Mouse (Mus musculus) heart, embryonic 11.5 days (tissue): ENCODE results near the gene Syt7. TPM values are rescaled to one million over a fixed set of nuclear protein-coding genes. Genes with fewer than 3 reads are reported as not detected.
A peak's percentile ranks its signal among the peaks of the same experiment; 100 is the strongest.

Experiments
- ATAC-seq: fragments of 200-750 bp; cut with Nextera tagmentation; replicated peaks from 2 replicates; pipeline ENCODE4 v1.8.0; 2017; ENCODE audit warnings: moderate library complexity; ENCODE audit not compliant: insufficient number of reproducible peaks, low FRiP score, low TSS enrichment
- H3K27ac ChIP-seq: fragments of 300-500 bp; sonication (generic); 2 replicates; pipeline ENCODE4 v1.5.1; 2014; ENCODE audit warnings: mild to moderate bottlenecking, low read depth, low read length
- H3K27me3 ChIP-seq: fragments of 300-500 bp; sonication (generic); 2 replicates; pipeline ENCODE4 v1.6.1; 2014; ENCODE audit warnings: mild to moderate bottlenecking, low read length, mixed read lengths; ENCODE audit not compliant: control insufficient read depth, insufficient read depth
- H3K36me3 ChIP-seq: fragments of 300-500 bp; sonication (generic); 2 replicates; pipeline ENCODE4 v1.6.1; 2014; ENCODE audit warnings: mild to moderate bottlenecking, low read length, moderate library complexity, mixed read lengths; ENCODE audit not compliant: control insufficient read depth, insufficient read depth
- H3K4me1 ChIP-seq: fragments of 300-500 bp; sonication (generic); 2 replicates; pipeline ENCODE4 v1.6.1; 2014; ENCODE audit warnings: low read length; ENCODE audit not compliant: control insufficient read depth, insufficient read depth
- H3K4me2 ChIP-seq: fragments of 300-500 bp; sonication (generic); 2 replicates; pipeline ENCODE4 v1.6.1; 2014; ENCODE audit warnings: mild to moderate bottlenecking, moderate library complexity
- H3K4me3 ChIP-seq: fragments of 300-500 bp; sonication (generic); 2 replicates; pipeline ENCODE4 v1.5.1; 2014; ENCODE audit warnings: low read depth, low read length
- H3K9ac ChIP-seq: fragments of 300-500 bp; sonication (generic); 2 replicates; pipeline ENCODE4 v1.6.1; 2014; ENCODE audit warnings: mild to moderate bottlenecking, low read depth, low read length, moderate library complexity
- H3K9me3 ChIP-seq: fragments of 300-500 bp; sonication (generic); replicated peaks from 2 replicates; pipeline ENCODE4 v1.6.1; 2016; ENCODE audit warnings: low read length; ENCODE audit not compliant: control insufficient read depth
- WGBS: fragments of 180-500 bp; shearing (Covaris S2); extraction: QIAGEN DNeasy Blood & Tissue Kit; methylation state at CpG from one replicate; pipeline ENCODE4 v1.1.7; 2014; ENCODE audit not compliant: insufficient replicate concordance; 5-methylcytosine and 5-hydroxymethylcytosine counted together
- polyA plus RNA-seq: library from polyadenylated mRNA; unstranded; fragments of >200 nt; fragmentation: Nextera tagmentation; extraction: Ambion mirVana; gene quantifications from 2 replicates; pipeline ENCODE4 v1.2.1, GENCODE M21; 2014

Syt7 gene
- polyA plus RNA-seq, 1 experiment from 2014 or later: 1.2 TPM

DNA sequence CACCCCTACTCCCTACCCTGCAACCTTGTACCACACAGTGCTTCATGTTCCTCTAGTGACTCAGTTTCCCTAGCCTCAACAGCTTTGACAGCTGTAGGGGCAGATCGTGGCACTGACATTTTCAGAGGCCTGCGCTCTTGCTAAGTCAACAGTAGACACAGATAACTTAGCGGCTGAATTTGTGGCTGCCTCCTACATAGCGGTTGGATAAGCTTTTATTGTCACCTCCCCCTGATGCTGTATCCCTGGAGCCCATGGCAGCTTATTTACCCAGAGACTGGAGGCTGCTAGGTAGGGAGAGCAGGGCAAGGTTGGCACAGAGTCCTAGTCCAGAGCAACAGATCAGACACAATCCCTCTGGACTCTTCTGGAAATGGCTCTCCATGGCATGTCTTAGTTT is 19.0 kb upstream of the Syt7 start:
- ATAC-seq: no peak
- no peak overlapping the region for H3K9ac ChIP-seq
- H3K4me2 ChIP-seq: no peak overlapping the region
- peaks cover 9% of the 10 kb centered on the region; the same call in 1 of the 2 replicates for H3K27me3 ChIP-seq
- 64% methylated on average over 4 of the region's 4 CpGs for WGBS
- no peaks in the 10 kb centered on the region for H3K36me3 ChIP-seq
- no peak overlapping the region for H3K27ac ChIP-seq
- H3K9me3 ChIP-seq: no peaks in the 10 kb centered on the region
- H3K4me1 ChIP-seq: no peaks in the 10 kb centered on the region
- H3K4me3 ChIP-seq: no peak overlapping the region

DNA sequence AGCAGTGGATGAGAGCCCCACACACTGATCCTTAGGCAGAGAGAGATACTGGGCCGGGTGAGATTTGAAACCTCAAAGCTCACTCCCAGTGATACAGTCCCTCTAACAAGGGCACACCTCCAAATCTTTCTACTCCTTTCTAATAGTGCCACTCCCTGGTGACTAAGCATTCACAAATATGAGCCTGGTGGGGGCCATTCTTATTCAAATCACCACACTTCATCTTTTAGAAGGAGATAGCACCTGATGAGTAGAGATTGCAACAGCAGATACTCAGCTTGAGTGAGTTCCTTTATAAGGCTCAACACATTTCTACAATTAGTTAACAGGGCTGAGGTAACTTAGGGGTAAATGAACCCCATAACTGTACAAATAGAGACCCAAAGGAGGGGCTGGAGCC is 15.7 kb upstream of the Syt7 start:
- 45% methylated on average over 1 of the region's 1 CpGs for WGBS
- Histone ChIP-seq H3K9ac (no peak overlapping the region), H3K4me1 (no peaks in the 10 kb centered on the region), H3K9me3 (no peaks in the 10 kb centered on the region), H3K36me3 (no peaks in the 10 kb centered on the region), H3K4me2 (no peak overlapping the region), H3K4me3 (no peak overlapping the region), H3K27me3 (peaks cover 11% of the 10 kb centered on the region), H3K27ac (no peak overlapping the region)
- ATAC-seq: no peak

DNA sequence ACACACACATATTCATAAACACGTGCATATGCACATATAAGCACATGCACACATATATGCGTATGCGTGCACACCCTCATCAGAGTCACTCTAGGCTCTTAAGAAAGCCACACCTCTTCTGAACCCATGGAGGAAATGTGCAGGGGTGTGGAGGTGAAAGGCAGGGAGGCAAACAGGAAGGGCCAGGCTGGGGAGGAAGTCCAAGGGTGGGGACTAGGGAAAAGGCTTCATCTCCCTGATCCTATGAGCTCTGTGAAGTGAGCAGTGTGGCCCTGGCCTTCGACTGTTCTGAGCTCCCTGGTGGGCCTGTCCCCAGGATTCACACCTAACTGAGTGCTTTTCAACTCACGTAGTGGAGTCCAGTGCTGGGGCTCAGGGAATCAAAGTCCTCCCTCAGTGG is 13.6 kb upstream of the Syt7 start:
- WGBS: 57% methylated on average over 5 of the region's 5 CpGs
- no peak for ATAC-seq
- H3K4me2 ChIP-seq: no peak overlapping the region
- no peak overlapping the region for H3K27ac ChIP-seq
- no peak overlapping the region for H3K9ac ChIP-seq
- no peaks in the 10 kb centered on the region for H3K4me1 ChIP-seq
- H3K4me3 ChIP-seq: no peak overlapping the region
- H3K9me3 ChIP-seq: no peaks in the 10 kb centered on the region; the same call in 1 of the 2 replicates
- H3K36me3 ChIP-seq: no peaks in the 10 kb centered on the region
- peaks cover 14% of the 10 kb centered on the region for H3K27me3 ChIP-seq

DNA sequence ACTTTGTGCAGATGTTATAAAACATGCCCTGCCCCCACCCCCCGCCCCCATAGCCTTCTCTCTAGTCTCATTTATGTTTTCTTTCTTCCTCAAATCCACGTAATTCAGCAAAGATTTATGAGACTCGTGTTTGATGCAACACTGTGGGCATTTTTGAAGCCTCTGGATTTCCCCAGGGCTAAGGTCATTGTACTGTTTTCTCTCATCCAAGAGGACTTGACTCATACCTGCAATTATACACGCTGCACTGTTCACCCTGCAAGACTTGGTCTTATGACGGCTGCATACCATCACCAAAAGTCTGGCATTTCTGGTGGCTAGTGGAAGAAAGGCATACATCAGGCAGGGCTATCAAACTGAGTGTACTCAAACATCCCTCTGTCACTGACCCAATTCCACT is 8.9 kb upstream of the Syt7 start:
- Histone ChIP-seq H3K9ac (no peak overlapping the region), H3K36me3 (no peaks in the 10 kb centered on the region), H3K27me3 (peaks cover 37% of the 10 kb centered on the region), H3K4me3 (no peak overlapping the region), H3K4me2 (no peak overlapping the region), H3K27ac (no peak overlapping the region), H3K9me3 (no peaks in the 10 kb centered on the region; the same call in 1 of the 2 replicates), H3K4me1 (no peaks in the 10 kb centered on the region)
- WGBS: 79% methylated on average over 5 of the region's 5 CpGs
- no peak for ATAC-seq

DNA sequence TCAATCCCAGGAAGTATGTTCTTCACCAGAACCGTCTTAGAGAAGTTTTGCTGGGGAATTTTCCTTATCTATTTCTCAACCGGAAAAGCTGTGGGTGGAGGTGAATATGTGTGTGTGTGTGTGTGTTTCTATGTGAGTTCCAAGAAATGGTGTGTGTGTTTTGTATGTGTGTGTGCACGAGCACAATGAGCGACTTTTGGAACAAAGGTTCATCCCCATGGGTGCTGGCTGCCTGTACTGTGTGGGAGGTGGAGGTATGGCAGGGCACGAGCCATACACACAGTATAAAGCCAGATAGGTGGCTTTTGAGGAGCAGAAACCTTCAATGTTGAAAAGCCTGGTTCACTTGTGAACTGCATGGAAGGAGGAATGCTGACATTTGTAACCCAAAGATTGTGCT is 1.2 kb upstream of the Syt7 start:
- Histone ChIP-seq H3K9ac (no peak overlapping the region), H3K4me2 (no peak overlapping the region), H3K27me3 (peaks cover 63% of the 10 kb centered on the region), H3K4me3 (no peak overlapping the region), H3K36me3 (no peaks in the 10 kb centered on the region), H3K27ac (no peak overlapping the region), H3K9me3 (no peaks in the 10 kb centered on the region), H3K4me1 (peaks cover 7% of the 10 kb centered on the region; the same call in 1 of the 2 replicates)
- WGBS: 54% methylated on average over 5 of the region's 5 CpGs
- ATAC-seq: no peak

DNA sequence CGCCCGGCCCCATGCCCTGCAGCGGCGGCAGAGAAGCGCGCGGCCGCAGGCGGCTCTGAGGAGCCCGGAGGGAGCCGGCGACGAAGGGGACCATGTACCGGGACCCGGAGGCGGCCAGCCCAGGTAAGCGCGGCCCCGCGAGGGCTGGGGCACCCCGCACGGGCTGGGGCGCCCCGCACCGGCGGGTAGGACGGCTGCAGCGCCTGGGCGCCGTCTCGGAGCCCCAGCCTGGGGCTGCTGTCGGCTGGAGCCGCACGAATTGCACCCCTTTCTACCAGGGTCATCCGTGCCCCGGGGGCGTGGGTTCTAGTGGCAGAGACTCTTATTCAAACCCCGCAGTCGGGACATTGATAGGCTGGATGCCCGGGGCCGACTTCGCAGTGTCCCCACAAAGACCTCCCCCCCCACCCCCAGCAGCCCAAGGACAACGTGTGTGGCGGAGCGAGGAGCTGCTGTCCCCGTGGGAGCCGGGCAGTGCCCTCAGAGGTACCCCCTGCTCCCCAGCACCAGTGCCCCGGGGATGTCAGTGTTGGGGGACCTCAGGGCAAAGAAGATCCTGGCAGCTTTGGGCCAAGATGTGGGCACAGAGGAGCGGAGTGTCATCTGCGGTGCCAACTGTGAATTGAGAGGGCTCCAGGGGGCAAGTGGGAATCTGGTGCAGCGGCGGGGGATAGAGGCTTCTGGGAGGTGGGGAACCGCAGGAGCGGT is 655 bp downstream of the Syt7 start:
- Histone ChIP-seq H3K4me1 (peaks cover 7% of the 10 kb centered on the region; the same call in 1 of the 2 replicates), H3K9me3 (no peaks in the 10 kb centered on the region), H3K27me3 (peaks cover 52% of the 10 kb centered on the region), H3K27ac (no peak overlapping the region), H3K4me2 (peak overlapping the region; percentile 90), H3K4me3 (peak overlapping the region; percentile 60), H3K9ac (peak overlapping the region; percentile 64), H3K36me3 (no peaks in the 10 kb centered on the region)
- under 1% methylated on average over 47 of the region's 54 CpGs for WGBS
- ATAC-seq: 0 out of 2 replicates have a peak, but pooled peaks have one; percentile 11

DNA sequence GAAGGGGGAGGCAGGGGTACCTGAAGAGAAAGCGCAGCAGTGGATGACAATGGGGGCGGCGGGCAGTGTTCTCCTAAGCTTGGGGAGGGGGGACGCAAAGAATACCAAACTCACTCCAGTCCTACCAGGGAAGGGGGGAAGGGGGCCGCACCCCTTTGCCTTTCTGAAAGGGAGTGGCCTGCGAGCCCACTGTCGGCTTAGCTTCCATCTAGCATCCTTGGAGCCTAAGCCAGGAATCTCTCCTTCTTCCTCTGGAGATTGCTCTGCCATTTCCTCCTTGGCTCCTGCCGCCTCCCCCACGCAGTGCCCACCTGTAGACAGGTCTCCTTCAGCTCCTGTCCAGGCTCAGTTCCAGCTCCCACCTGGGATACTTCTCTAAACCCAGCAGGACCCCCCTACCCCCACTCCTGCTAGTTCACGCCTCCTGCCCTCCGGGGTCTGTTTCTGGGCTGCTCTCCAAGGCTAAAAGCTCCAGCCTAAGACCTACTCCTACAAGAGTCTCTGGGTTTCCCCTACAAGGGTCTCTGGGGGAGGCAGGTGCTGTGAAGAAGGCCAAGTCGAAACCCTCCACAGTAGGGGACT is 1.3 kb downstream of the Syt7 start:
- H3K27me3 ChIP-seq: peaks cover 50% of the 10 kb centered on the region
- no peaks in the 10 kb centered on the region for H3K9me3 ChIP-seq
- peaks cover 7% of the 10 kb centered on the region; the same call in 1 of the 2 replicates for H3K4me1 ChIP-seq
- no peaks in the 10 kb centered on the region for H3K36me3 ChIP-seq
- H3K4me2 ChIP-seq: peak overlapping the region; percentile 90; the same call in 1 of the 2 replicates
- no peak overlapping the region for H3K9ac ChIP-seq
- 9% methylated on average over 11 of the region's 12 CpGs for WGBS
- no peak for ATAC-seq
- H3K27ac ChIP-seq: no peak overlapping the region
- peak overlapping the region; percentile 60; the same call in 1 of the 2 replicates for H3K4me3 ChIP-seq

DNA sequence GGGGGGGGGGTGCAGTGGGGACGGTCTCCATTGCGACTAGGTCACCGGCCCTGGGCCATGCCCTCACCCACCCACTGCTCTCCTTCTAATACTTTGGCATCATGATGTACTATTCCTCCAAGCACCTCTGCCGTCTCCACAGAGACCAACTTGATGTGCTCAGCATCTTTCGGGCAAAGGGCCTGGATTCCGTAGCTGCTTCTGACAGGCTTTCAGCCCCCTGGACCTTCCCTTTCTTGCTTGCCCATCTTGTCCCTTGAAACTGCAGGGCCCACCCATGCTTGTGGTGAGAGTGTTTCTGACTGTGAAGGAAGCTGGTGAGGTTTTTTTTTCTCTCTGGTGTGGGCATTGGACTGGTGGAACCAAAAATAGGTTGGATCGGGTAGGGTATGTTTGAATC is 2.1 kb downstream of the Syt7 start:
- Histone ChIP-seq H3K27ac (no peak overlapping the region), H3K4me3 (no peak overlapping the region), H3K9me3 (no peaks in the 10 kb centered on the region), H3K36me3 (no peaks in the 10 kb centered on the region), H3K4me1 (peaks cover 7% of the 10 kb centered on the region; the same call in 1 of the 2 replicates), H3K9ac (no peak overlapping the region), H3K4me2 (no peak overlapping the region), H3K27me3 (peaks cover 44% of the 10 kb centered on the region)
- no peak for ATAC-seq
- WGBS: 78% methylated on average over 7 of the region's 7 CpGs
